Mouse (Mus musculus) liver, postnatal 0 days (tissue): ENCODE measurements around the gene Tctn1.

ENCODE experiments used
- CTCF ChIP-seq: sonication (generic); IDR thresholded peaks from 2 replicates; pipeline ENCODE4 v1.5.1; 2016; ENCODE audit warnings: antibody characterized with exemption, low read depth
- EP300 ChIP-seq: IDR thresholded peaks from 2 replicates; pipeline ENCODE4 v1.6.1; 2016; ENCODE audit warnings: antibody characterized with exemption, low read depth, mild to moderate bottlenecking

- no peak for TF ChIP-seq CTCF
- TF ChIP-seq EP300 = no peak
Observed at GRCm38 (mm10) chr5:122267136-122267535, 2.9 kb upstream of the Tctn1 start.
